Mouse (Mus musculus) MEL (cell line): ENCODE measurements around the gene Wnt10a.

ENCODE experiments used
- CTCF ChIP-seq, 3 experiments: IDR thresholded peaks in 2 of 3; conservative IDR thresholded peaks in 1 of 3; 2 replicates each; pipeline ENCODE4 v1.5.1; 2011 to 2012; ENCODE audit warnings: low read length in 3 of 3, low read depth in 2 of 3, mild to moderate bottlenecking in 2 of 3, improper control_type of control experiment in 1 of 3, inconsistent platforms in 1 of 3, mixed read lengths in 1 of 3, moderate library complexity in 1 of 3; ENCODE audit not compliant: control insufficient read depth in 1 of 3, insufficient read depth in 1 of 3, poor library complexity in 1 of 3, severe bottlenecking in 1 of 3
- HCFC1 ChIP-seq: IDR thresholded peaks from 2 replicates; pipeline ENCODE4 v1.6.1; 2012; ENCODE audit warnings: low read depth, mild to moderate bottlenecking, inconsistent platforms, low read length, improper control_type of control experiment, moderate library complexity
- JUND ChIP-seq: IDR thresholded peaks from 2 replicates; pipeline ENCODE4 v1.6.1; 2011; ENCODE audit warnings: low read depth, mild to moderate bottlenecking, improper control_type of control experiment, low read length
- MAZ ChIP-seq: IDR thresholded peaks from 2 replicates; pipeline ENCODE4 v1.6.1; 2012; ENCODE audit warnings: low read depth, mild to moderate bottlenecking, inconsistent platforms, low read length, improper control_type of control experiment
- POLR2A ChIP-seq, 2 experiments: IDR thresholded peaks; 2 replicates each; pipeline ENCODE4 v1.6.1; 2011 to 2012; ENCODE audit warnings: low read length in 2 of 2, mild to moderate bottlenecking in 2 of 2, control low read depth in 1 of 2, improper control_type of control experiment in 1 of 2, low read depth in 1 of 2, moderate library complexity in 1 of 2; ENCODE audit not compliant: control insufficient read depth in 1 of 2, insufficient read depth in 1 of 2, poor library complexity in 1 of 2
- TAL1 ChIP-seq: IDR thresholded peaks from 2 replicates; pipeline ENCODE4 v1.6.1; 2012; ENCODE audit warnings: mild to moderate bottlenecking, inconsistent platforms, low read length, moderate library complexity, mixed read lengths

- TF ChIP-seq JUND (no peak), CTCF (IDR thresholded peaks at IDR 0.05 in 2 of 3, conservative IDR thresholded peaks at IDR 0.05 in 1 of 3; ENCODE audit: control insufficient read depth in 1 of 3, insufficient read depth in 1 of 3, low read depth in 2 of 3, low read length in 3 of 3, poor library complexity in 1 of 3, severe bottlenecking in 1 of 3) (no peak), MAZ (no peak), POLR2A (IDR thresholded peaks at IDR 0.05; ENCODE audit: control insufficient read depth in 1 of 2, insufficient read depth in 1 of 2, low read depth in 1 of 2, low read length in 2 of 2, poor library complexity in 1 of 2) (no peak), HCFC1 (no peak), TAL1 (no peak)
Measured at GRCm38 (mm10) chr1:74802795-74803656, 11.7 kb downstream of the Wnt10a start.
